In the genomic region with DNA sequence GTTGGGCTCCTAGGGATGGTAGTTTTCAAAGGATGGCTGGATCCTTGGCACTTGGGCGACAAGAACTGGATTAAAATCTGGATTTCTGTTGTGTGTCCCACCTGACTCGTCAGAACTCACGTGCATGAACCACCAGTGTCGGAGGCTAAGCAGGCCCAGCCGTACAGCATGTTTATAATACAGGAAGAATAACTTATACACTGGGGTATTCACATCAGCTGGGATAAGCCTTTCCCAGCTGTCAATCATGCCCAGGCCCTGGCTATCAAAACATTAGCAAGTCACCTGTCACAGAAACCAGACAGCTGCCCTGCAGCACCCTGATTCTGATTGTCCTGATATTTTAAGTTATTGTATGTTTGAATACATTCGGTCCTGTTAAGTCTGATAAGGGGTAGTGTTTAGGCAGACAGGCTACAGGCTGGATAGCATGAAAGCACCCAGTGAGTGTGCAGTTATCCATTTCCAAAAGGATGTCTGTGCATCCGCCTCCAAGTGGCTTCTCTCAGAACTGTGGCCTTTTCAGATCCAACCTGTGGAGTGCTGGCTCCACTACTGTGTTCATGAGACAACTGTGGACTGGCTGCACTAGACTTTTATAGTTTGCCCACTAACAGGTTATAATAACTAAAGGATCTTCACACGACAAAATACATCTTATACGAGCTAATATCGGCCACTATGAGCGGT, we compare ENCODE assay signal across 28 mouse cellular contexts.
"Had no signal": no experiment of that assay in that cellular context is flagged by ENCODE, and none has a peak within 500 bp of the region (broad histone marks: within the 10 kb centered on the region; RNA-seq: fewer than 3 reads in every experiment).

No protein-coding gene starts in this region.

- ATAC-seq: forebrain, embryonic 13.5 days; forebrain, embryonic 14.5 days; forebrain, embryonic 15.5 days; forebrain, embryonic 16.5 days; forebrain, postnatal 0 days had no signal

- H3K4me1 ChIP-seq: embryonic facial prominence, embryonic 12.5 days; embryonic facial prominence, embryonic 13.5 days; embryonic facial prominence, embryonic 15.5 days; forebrain, embryonic 10.5 days; forebrain, embryonic 12.5 days; forebrain, embryonic 13.5 days; forebrain, embryonic 15.5 days had no signal

- H3K27me3 ChIP-seq: embryonic facial prominence, embryonic 12.5 days; embryonic facial prominence, embryonic 13.5 days; embryonic facial prominence, embryonic 15.5 days; forebrain, embryonic 12.5 days; forebrain, embryonic 13.5 days; forebrain, embryonic 15.5 days had no signal

- H3K9ac ChIP-seq: embryonic facial prominence, embryonic 12.5 days; embryonic facial prominence, embryonic 13.5 days; embryonic facial prominence, embryonic 15.5 days; forebrain, embryonic 12.5 days; forebrain, embryonic 13.5 days; forebrain, embryonic 15.5 days; forebrain, postnatal 0 days had no signal

- DNase-seq: cerebellum, adult 2 months; cerebellum, adult 8-10 months; cerebellum, adult 9-10 months; cerebellum, adult 9-11 months; cerebellum, postnatal 10 days; cerebellum, postnatal 14 days; cerebellum, postnatal 25 days; cerebellum, postnatal 36 days; embryo, embryonic 11 days; forebrain, postnatal 0 days; gastrocnemius, adult 2 months; gastrocnemius, postnatal 10 days; gastrocnemius, postnatal 14 days; gastrocnemius, postnatal 25 days; gastrocnemius, postnatal 36 days; heart, adult 18-20 months; heart, adult 2 months had no signal

- H3K4me2 ChIP-seq: embryonic facial prominence, embryonic 12.5 days; embryonic facial prominence, embryonic 13.5 days; embryonic facial prominence, embryonic 15.5 days; forebrain, embryonic 12.5 days; forebrain, embryonic 13.5 days; forebrain, embryonic 15.5 days had no signal

- H3K36me3 ChIP-seq: embryonic facial prominence, embryonic 10.5 days; embryonic facial prominence, embryonic 12.5 days; embryonic facial prominence, embryonic 13.5 days; embryonic facial prominence, embryonic 15.5 days; forebrain, embryonic 10.5 days; forebrain, embryonic 12.5 days; forebrain, embryonic 15.5 days had no signal

- H3K9me3 ChIP-seq: embryonic facial prominence, embryonic 10.5 days; embryonic facial prominence, embryonic 12.5 days; embryonic facial prominence, embryonic 13.5 days; embryonic facial prominence, embryonic 15.5 days; forebrain, embryonic 10.5 days; forebrain, embryonic 12.5 days; forebrain, embryonic 13.5 days; forebrain, embryonic 15.5 days had no signal

- H3K4me3 ChIP-seq: embryonic facial prominence, embryonic 10.5 days; embryonic facial prominence, embryonic 12.5 days; embryonic facial prominence, embryonic 13.5 days; embryonic facial prominence, embryonic 15.5 days; erythroblast, embryonic 14.5 days; forebrain, embryonic 10.5 days; forebrain, embryonic 12.5 days; forebrain, embryonic 13.5 days; forebrain, embryonic 15.5 days; gastrocnemius, adult 2 months; heart, adult 2 months had no signal

- H3K27ac ChIP-seq: embryonic facial prominence, embryonic 10.5 days; embryonic facial prominence, embryonic 12.5 days; embryonic facial prominence, embryonic 13.5 days; embryonic facial prominence, embryonic 15.5 days; forebrain, embryonic 10.5 days; forebrain, embryonic 12.5 days; forebrain, embryonic 13.5 days; forebrain, embryonic 15.5 days; gastrocnemius, adult 2 months; heart, adult 2 months had no signal
